Mouse (Mus musculus) urinary bladder, adult 2 months (tissue): Measurements from ENCODE around the gene Get4. TPM values are rescaled to one million over a fixed set of nuclear protein-coding genes. Genes with fewer than 3 reads are reported as not detected.

Experiments
- DNase-seq: peaks from one replicate; pipeline ENCODE4 v3.0.0; 2022; ENCODE audit warnings: low spot score
- polyA plus RNA-seq: library from polyadenylated mRNA; depleted of rRNA; stranded (reverse); fragments of >200 nt; gene quantifications from 2 replicates; pipeline ENCODE4 v1.2.3, GENCODE M21; 2012; rRNA removed

The Get4 gene
- polyA plus RNA-seq, 1 experiment: 107 TPM

GRCm38 (mm10) chr5:139317751-139318504, 65.8 kb downstream of the Get4 start:
- no peak for DNase-seq

Other genes starting within 250 kb of the Get4 start
- gene Prkar1b, start 102.3 kb upstream of the Get4 start, polyA plus RNA-seq: 15.0 and 17.8 TPM in 2 replicates
- gene Dnaaf5, start 102.1 kb upstream of the Get4 start, polyA plus RNA-seq: 8.0 and 11.7 TPM in 2 replicates
- gene Sun1, start 51.7 kb upstream of the Get4 start, polyA plus RNA-seq: 91.7 and 94.4 TPM in 2 replicates
- 45.4 and 46.6 TPM in 2 replicates for gene Adap1, start 73.3 kb downstream of the Get4 start, polyA plus RNA-seq
- gene Cox19, start 99.1 kb downstream of the Get4 start, polyA plus RNA-seq: 45.3 and 52.4 TPM in 2 replicates
- gene Cyp2w1, start 100.3 kb downstream of the Get4 start, polyA plus RNA-seq: not detected in 2 replicates
- gene Gpr146, start 125.4 kb downstream of the Get4 start, polyA plus RNA-seq: 16.4 and 22.2 TPM in 2 replicates
- gene C130050O18Rik, start 153.0 kb downstream of the Get4 start, polyA plus RNA-seq: 0.65 and 0.96 TPM in 2 replicates
- 0.96 and 1.5 TPM in 2 replicates for gene Gper1, start 170.8 kb downstream of the Get4 start, polyA plus RNA-seq
- 13.7 and 13.9 TPM in 2 replicates for gene 3110082I17Rik, start 208.2 kb downstream of the Get4 start, polyA plus RNA-seq
- gene Zfand2a, start 232.2 kb downstream of the Get4 start, polyA plus RNA-seq: 19.1 and 22.4 TPM in 2 replicates